Mouse (Mus musculus) colon, adult 2 months (tissue): Measurements from ENCODE around the gene Gm28891. TPM values are rescaled to one million over a fixed set of nuclear protein-coding genes. Genes with fewer than 3 reads are reported as not detected.

Experiments
- polyA plus RNA-seq: library from polyadenylated mRNA; depleted of rRNA; stranded (reverse); fragments of >200 nt; gene quantifications from 2 replicates; pipeline ENCODE4 v1.2.3, GENCODE M21; 2012; rRNA removed

Gm28891 gene
- not detected in 2 replicates for polyA plus RNA-seq

GRCm38 (mm10) chrY:60240902-60241301, at the start of gene Gm28891:
Gm28891 (plus strand) TSS chrY:60241202.

